Comparison of ENCODE assay signal across 8 mouse cellular contexts in genomic region chr19:26749427-26750137, GRCm38 (mm10).
DNase-seq lines count a peak whose midpoint lies in the region; ATAC-seq and TF ChIP-seq lines count a peak whose summit lies in the region.

No protein-coding gene starts in this region.

- 13% methylated on average over 11 of the region's 11 CpGs for WGBS in forebrain, embryonic 13.5 days
- WGBS in kidney, embryonic 15.5 days: 13% methylated on average over 11 of the region's 11 CpGs

- peaks cover 42% of the 10 kb centered on the region for H3K4me1 ChIP-seq in forebrain, embryonic 13.5 days
- H3K4me1 ChIP-seq in kidney, embryonic 15.5 days: peaks cover 40% of the 10 kb centered on the region

- no peak for TF ChIP-seq CTCF in gastrocnemius, adult 2 months (IDR thresholded peaks at IDR 0.05)

- peak overlapping the region; percentile 78 for H3K9ac ChIP-seq in forebrain, embryonic 13.5 days
- H3K9ac ChIP-seq in kidney, embryonic 15.5 days: peak overlapping the region; percentile 21; the same call in 1 of the 2 replicates

- ATAC-seq in forebrain, embryonic 13.5 days: no peak
- ATAC-seq in kidney, embryonic 15.5 days (replicated peaks; ENCODE audit: low FRiP score): no peak
- no peak for ATAC-seq in monocyte, adult 5-6 weeks (replicated peaks; ENCODE audit: insufficient number of reproducible peaks, low FRiP score, low TSS enrichment, poor library complexity, severe bottlenecking)

- peak overlapping the region; percentile 67 for H3K4me2 ChIP-seq in forebrain, embryonic 13.5 days
- H3K4me2 ChIP-seq in kidney, embryonic 15.5 days: peak overlapping the region; percentile 79

- intact Hi-C loops in gastrocnemius, adult 2 months (cut with DNase I): loop anchor here (2.0 to 5.0 kb wide), 2 partner anchors 678 to 1077 kb away; partner anchors contain the start of genes Dmrt2 and Pum3

- H3K4me3 ChIP-seq in gastrocnemius, adult 2 months: peak overlapping the region; percentile 89
- H3K4me3 ChIP-seq in forebrain, embryonic 13.5 days: peak overlapping the region; percentile 47
- H3K4me3 ChIP-seq in kidney, embryonic 15.5 days (replicated peaks): peak overlapping the region; percentile 56

- peaks cover 2% of the 10 kb centered on the region; the same call in 1 of the 2 replicates for H3K36me3 ChIP-seq in forebrain, embryonic 13.5 days (ENCODE audit: poor library complexity, severe bottlenecking)
- H3K36me3 ChIP-seq in kidney, embryonic 15.5 days: peaks cover 8% of the 10 kb centered on the region

- H3K9me3 ChIP-seq in forebrain, embryonic 13.5 days (replicated peaks): no peaks in the 10 kb centered on the region
- H3K9me3 ChIP-seq in kidney, embryonic 15.5 days (replicated peaks): no peaks in the 10 kb centered on the region

- no peaks in the 10 kb centered on the region for H3K27me3 ChIP-seq in forebrain, embryonic 13.5 days
- no peaks in the 10 kb centered on the region for H3K27me3 ChIP-seq in kidney, embryonic 15.5 days

- H3K27ac ChIP-seq in gastrocnemius, adult 2 months: peak overlapping the region; percentile 94
- H3K27ac ChIP-seq in forebrain, embryonic 13.5 days: peak overlapping the region; percentile 100
- H3K27ac ChIP-seq in kidney, embryonic 15.5 days: peak overlapping the region; percentile 100

- no peak for DNase-seq in gastrocnemius, adult 2 months
- DNase-seq in gastrocnemius, postnatal 10 days: no peak
- DNase-seq in Muller cell, postnatal 12 days (ENCODE audit: inconsistent ontology term): peak; percentile 33
- DNase-seq in neural tube, embryonic 10.5 days (ENCODE audit: extremely low spot score, low spot score): peak; percentile 32
- no peak for DNase-seq in thymus, postnatal 0 days (ENCODE audit: low spot score)

Comparison
In these comparisons a context has a peak if more than half of its experiments do, and no peak if none do; other contexts are left out.
1. DNase-seq: peak in Muller cell, postnatal 12 days (single experiment) and neural tube, embryonic 10.5 days (single experiment); none in gastrocnemius, adult 2 months (single experiment), gastrocnemius, postnatal 10 days (single experiment) and thymus, postnatal 0 days (single experiment).
2. Peak in every context shown above with its lines, with median percentiles within 50 percentile points of each other: H3K27ac ChIP-seq and H3K4me3 ChIP-seq.